Mouse (Mus musculus) limb, embryonic 10.5 days (tissue): ENCODE measurements around the gene Fbxo3. TPM values are rescaled to one million over a fixed set of nuclear protein-coding genes. Genes with fewer than 3 reads are reported as not detected.
"Not testable (repeated sequence)": the region's sequence is repeated elsewhere in the genome, so short reads cannot be mapped to it uniquely, and the experiment has no call there.

Source experiments
- DNase-seq: peaks from one replicate; pipeline ENCODE4 v3.0.0-alpha.2; 2017; ENCODE audit warnings: low spot score
- H3K27ac ChIP-seq: fragments of 300-500 bp; sonication (generic); 2 replicates; pipeline ENCODE4 v1.5.1; 2016; ENCODE audit warnings: mild to moderate bottlenecking
- H3K27me3 ChIP-seq: fragments of 300-500 bp; sonication (generic); 2 replicates; pipeline ENCODE4 v1.6.1; 2016; ENCODE audit warnings: low read depth, mild to moderate bottlenecking; ENCODE audit not compliant: poor library complexity, severe bottlenecking
- H3K36me3 ChIP-seq: fragments of 300-500 bp; sonication (generic); 2 replicates; pipeline ENCODE4 v1.6.1; 2016; ENCODE audit warnings: mild to moderate bottlenecking, moderate library complexity
- H3K4me1 ChIP-seq: fragments of 300-500 bp; sonication (generic); 2 replicates; pipeline ENCODE4 v1.6.1; 2016
- H3K4me3 ChIP-seq: fragments of 300-500 bp; sonication (generic); 2 replicates; pipeline ENCODE4 v1.5.1; 2016; ENCODE audit warnings: mild to moderate bottlenecking, moderate library complexity
- H3K9me3 ChIP-seq: fragments of 300-500 bp; sonication (generic); replicated peaks from 2 replicates; pipeline ENCODE4 v1.6.1; 2016; ENCODE audit warnings: mild to moderate bottlenecking
- WGBS: fragments of 180-500 bp; shearing (Covaris S2); methylation state at CpG from one replicate; pipeline ENCODE4 v1.1.7; 2016; 5-methylcytosine and 5-hydroxymethylcytosine counted together
- polyA plus RNA-seq: library from polyadenylated mRNA; unstranded; fragments of >200 nt; fragmentation: Nextera tagmentation; extraction: Ambion mirVana; gene quantifications from 2 replicates; pipeline ENCODE4 v1.2.1, GENCODE M21; 2016

Fbxo3 gene
- polyA plus RNA-seq, 1 experiment from 2014 or later = 47.8 TPM

DNA sequence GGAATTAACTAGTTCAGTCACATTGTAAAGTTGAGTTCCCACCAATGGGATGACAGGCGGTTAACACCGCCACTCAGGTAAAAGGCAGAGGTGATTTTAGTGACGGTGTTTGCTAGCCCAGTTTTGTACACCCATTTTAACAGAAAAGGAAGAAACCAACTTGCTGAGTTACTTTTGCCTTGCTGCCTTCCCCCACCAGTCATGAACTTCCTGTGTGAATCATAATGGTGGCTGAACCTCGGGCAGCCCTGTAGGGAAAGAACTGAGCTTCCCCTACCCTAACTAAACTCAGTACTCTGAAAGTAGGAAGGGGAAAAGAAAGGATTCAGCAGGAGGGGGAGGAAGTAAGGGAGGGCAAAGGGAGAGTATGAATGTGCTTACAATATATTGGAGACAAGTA, 82.5 kb downstream of the Fbxo3 start:
- no peaks in the 10 kb centered on the region for H3K9me3 ChIP-seq
- peaks cover 9% of the 10 kb centered on the region for H3K4me1 ChIP-seq
- H3K27me3 ChIP-seq = no peaks in the 10 kb centered on the region
- no peaks in the 10 kb centered on the region for H3K36me3 ChIP-seq
- H3K27ac ChIP-seq = no peak overlapping the region
- WGBS = 87% methylated on average over 4 of the region's 4 CpGs
- no peak overlapping the region for H3K4me3 ChIP-seq
- DNase-seq = no peak

DNA sequence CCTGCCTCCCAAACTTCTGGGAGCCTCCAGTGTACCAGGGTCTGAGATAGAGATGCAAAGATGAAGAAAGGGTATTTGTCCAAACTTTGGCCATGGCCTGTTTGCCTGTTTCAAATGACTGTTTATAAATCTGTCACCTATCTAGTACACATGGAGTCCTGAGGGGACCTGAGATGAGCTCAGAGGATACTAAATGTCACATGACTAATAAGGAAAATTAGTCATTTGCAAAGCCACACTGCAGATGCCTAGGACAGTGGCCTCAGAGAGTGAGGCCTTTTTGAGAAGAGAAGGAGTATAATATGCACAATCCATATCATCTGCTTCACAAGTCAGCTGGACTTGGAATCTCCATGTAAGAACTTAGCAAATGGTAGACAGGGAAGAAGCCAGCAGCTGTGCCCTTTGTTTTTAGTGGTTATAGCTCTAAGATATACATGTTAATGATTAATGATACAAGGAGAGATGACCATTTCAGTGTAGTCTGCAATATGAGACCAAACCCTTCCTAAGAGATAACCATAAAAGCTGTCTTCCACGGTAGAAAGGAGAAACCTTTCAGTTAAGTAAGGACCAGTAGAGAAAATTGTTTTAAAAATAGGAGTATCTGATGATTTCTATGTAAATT, 83.8 kb downstream of the Fbxo3 start:
- not testable (repeated sequence) for H3K36me3 ChIP-seq, H3K9me3 ChIP-seq, H3K4me1 ChIP-seq, H3K27me3 ChIP-seq, DNase-seq, H3K27ac ChIP-seq, H3K4me3 ChIP-seq
- no CpG with 5 or more reads among the region's 1 CpGs for WGBS

Other genes with a start within 250 kb of the Fbxo3 start
- gene Caprin1, start 230.1 kb upstream of the Fbxo3 start, polyA plus RNA-seq = 513 and 547 TPM in 2 replicates
- gene Lmo2, start 69.7 kb upstream of the Fbxo3 start, polyA plus RNA-seq = 29.3 and 30.6 TPM in 2 replicates
- gene 4931422A03Rik, start 640 bp downstream of the Fbxo3 start, polyA plus RNA-seq = 1.8 and 3.4 TPM in 2 replicates
- not detected in 2 replicates for gene Gm10912, start 38.1 kb downstream of the Fbxo3 start, polyA plus RNA-seq
- gene Gm10799, start 40.8 kb downstream of the Fbxo3 start, polyA plus RNA-seq = not detected in 2 replicates
- 3.8 and 5.0 TPM in 2 replicates for gene Cd59b, start 42.1 kb downstream of the Fbxo3 start, polyA plus RNA-seq
- gene Cd59a, start 68.1 kb downstream of the Fbxo3 start, polyA plus RNA-seq = 13.9 and 17.6 TPM in 2 replicates
- gene A930018P22Rik, start 95.0 kb downstream of the Fbxo3 start, polyA plus RNA-seq = not detected in 2 replicates